Mouse (Mus musculus) splenic B cell, adult 2 months (primary cell): ENCODE results near the gene Trpm2.

Source experiments
- DNase-seq: peaks from one replicate; pipeline ENCODE4 v3.0.0-alpha.2; 2011; ENCODE audit warnings: low read depth, low spot score
- H3K27me3 ChIP-seq: 2 replicates; pipeline ENCODE4 v1.6.1; 2012; ENCODE audit warnings: mild to moderate bottlenecking, low read length, moderate library complexity, mixed read lengths; ENCODE audit not compliant: control insufficient read depth, poor library complexity, insufficient read depth, severe bottlenecking
- H3K36me3 ChIP-seq: 2 replicates; pipeline ENCODE4 v1.6.1; 2012; ENCODE audit warnings: mild to moderate bottlenecking, low read length, moderate library complexity, mixed read lengths; ENCODE audit not compliant: control insufficient read depth, poor library complexity, insufficient read depth, severe bottlenecking

The Trpm2 gene

DNA sequence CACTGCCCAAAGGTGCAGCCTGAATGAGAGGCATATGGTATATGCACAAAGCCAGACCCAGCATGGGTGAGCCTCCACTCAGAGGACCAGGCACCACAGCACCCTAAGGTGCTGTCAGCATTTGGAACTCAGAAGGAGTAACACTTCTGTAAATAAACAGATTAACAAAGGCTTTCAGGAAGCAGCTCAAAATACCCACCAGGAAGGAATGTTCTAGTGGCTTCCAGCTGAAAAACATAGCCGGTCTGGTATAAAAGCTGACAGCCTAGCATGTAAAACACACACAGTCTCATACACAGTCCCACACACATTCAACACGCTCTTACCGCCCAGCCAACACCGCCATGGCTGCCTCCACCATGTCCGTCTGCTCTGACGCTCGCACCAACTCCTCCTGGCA is 108.7 kb downstream of the Trpm2 start, which contains the start of gene Gm3285:
Gm3285 (plus strand) TSS at position 301 of the 400 bp plus-strand sequence.
- H3K27me3 ChIP-seq, result no peaks in the 10 kb centered on the region
- DNase-seq, result no peak
- H3K36me3 ChIP-seq, result no peaks in the 10 kb centered on the region
